Mouse (Mus musculus): ENCODE results near the gene Ccdc28b. TPM values are rescaled to one million over a fixed set of nuclear protein-coding genes. Genes with fewer than 3 reads are reported as not detected.

Ccdc28b gene
- 59.5 and 76.0 TPM in 2 replicates for polyA plus RNA-seq (2012; ENCODE audit: insufficient read depth, insufficient read length, missing spikeins)

DNA sequence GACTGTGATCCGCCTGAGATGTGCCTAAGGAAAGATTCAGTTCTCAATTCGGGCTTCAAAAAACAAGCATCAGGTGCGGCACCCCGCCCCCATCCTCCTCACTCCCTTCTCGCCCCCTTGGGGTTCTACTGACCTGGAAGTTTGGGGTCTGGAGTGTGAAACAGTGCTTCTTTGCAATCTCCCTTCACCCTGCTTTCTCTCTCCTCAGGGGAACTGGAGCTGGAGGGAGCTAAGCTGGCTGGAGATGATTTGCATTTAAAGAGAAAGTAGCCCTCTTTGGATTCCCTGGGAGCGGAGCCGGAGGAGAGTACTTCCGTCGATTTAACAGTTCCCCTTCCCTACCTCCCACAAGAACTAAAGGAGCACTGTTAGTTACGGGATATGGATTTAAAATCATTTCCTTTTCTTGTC, at the start of gene Ccdc28b:
TSS of gene Ccdc28b (minus strand) at position 267 of the 411 bp plus-strand sequence.
- H3K27ac ChIP-seq (replicated peaks; ENCODE audit: low read depth, low read length) = peak within 1 kb of the TSS; percentile 84
- H3K4me1 ChIP-seq (ENCODE audit: control insufficient read depth, insufficient read depth, insufficient read length, low read length) = peaks cover 17% of the 10 kb centered on the region
- peak within 1 kb of the TSS; percentile 98 for H3K4me3 ChIP-seq (ENCODE audit: insufficient read depth, low read depth, low read length)

DNA sequence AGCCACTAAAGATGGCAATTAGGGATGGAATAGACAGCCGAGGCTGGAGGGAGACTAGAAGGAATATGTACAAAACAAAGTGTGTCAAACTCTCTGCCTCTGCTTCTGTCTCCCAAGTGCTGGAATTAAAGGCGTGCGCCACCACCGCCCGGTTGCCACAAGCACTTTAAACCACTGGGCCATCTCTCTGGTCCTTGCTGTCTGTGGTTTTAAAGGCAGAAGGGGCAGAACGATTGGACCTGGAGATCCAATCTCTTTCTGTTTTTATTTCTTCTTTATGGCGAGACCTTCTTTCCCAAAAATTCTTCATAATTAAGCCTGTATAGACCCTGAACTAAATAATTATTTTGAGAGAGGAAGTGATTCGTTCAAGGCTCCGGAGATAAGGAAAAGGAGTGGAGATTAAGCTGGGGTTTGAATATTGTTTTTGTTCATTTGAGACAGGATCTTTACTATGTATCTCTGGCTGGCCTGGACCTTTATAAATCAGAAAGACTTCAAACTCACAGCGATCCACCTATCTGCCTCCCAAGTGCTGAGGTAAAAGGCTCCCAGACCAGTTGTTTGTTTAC, 49.2 kb upstream of the Ccdc28b start:
- H3K4me1 ChIP-seq (ENCODE audit: control insufficient read depth, insufficient read depth, insufficient read length, low read length) = peaks cover 3% of the 10 kb centered on the region; the same call in 1 of the 2 replicates
- H3K27ac ChIP-seq (replicated peaks; ENCODE audit: low read depth, low read length) = peak overlapping the region; percentile 52; the same call in 1 of the 2 replicates
- peak overlapping the region; percentile 97 for H3K4me3 ChIP-seq (ENCODE audit: insufficient read depth, low read depth, low read length)

DNA sequence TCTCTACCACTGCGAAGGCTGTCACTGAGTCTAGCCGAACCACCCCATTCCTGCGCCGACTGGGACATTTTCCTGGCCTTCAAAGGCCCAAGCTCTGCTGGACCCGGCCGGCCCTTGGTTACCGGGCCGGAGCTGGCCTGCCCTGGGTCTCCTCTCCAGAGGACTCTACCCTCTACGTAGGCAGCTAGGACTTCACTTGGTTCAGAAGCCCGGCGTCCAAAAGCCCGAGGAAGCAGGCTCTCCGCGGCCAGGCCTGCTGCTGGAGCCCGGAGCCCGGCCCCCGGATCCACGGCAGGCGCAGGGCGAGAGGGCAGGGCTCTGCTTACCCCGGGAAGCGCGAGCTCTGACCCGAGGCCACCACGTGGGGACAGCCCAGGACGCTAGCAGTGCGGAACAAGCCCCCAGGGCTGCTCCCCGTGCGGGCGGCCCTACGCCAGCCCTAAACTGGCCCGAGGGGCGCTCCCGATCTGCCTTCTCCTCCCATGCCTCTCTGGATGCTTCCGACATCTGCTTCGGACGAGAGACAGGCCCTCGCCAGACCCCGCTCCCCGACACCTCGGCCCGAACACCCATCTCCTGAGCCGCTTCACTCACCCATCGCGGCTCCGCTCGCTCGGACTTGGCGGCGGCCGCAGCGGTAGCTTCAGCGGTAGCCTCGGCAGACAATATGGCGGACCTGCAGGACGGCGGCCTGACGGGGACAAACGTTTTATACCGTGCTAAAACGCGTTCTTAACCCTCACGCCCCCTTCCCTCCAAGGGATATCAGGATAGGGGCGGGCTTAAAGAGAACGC, 48.5 kb upstream of the Ccdc28b start, which contains the start of gene Kpna6:
TSS of gene Kpna6 (minus strand) at position 685 of the 795 bp plus-strand sequence.
- Histone ChIP-seq H3K4me3 (ENCODE audit: insufficient read depth, low read depth, low read length) (peak within 1 kb of the TSS; percentile 97), H3K4me1 (ENCODE audit: control insufficient read depth, insufficient read depth, insufficient read length, low read length) (peaks cover 3% of the 10 kb centered on the region; the same call in 1 of the 2 replicates), H3K27ac (replicated peaks; ENCODE audit: low read depth, low read length) (peak within 1 kb of the TSS; percentile 91)

DNA sequence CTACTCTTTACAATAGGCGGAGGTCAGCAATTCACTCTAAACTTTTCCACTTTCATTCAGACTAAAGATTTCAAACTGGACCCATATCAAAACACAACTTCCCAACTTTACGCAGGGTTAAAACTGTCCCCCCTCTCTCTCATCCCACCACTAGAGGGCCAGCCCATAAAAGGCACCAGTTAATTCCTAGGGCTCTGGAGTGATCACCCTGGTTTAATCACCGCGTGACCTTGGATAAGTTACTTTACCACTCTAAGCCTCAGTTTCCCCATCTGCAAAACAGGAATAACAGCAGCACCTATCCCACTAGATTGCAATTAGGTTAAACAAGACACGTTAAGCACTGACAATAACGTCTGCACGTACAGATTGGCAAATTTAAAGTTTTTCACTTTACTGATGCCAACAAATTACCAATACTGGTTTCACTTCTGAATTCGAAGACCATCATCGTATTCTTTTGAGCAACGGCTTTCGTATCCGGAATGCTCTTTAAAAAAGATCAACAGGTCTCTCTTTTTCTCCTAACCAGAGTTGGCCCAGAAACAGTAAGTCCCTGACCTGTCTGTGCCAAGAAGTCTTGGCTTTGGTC, 47.8 kb upstream of the Ccdc28b start:
- peaks cover 3% of the 10 kb centered on the region; the same call in 1 of the 2 replicates for H3K4me1 ChIP-seq (ENCODE audit: control insufficient read depth, insufficient read depth, insufficient read length, low read length)
- H3K4me3 ChIP-seq (ENCODE audit: insufficient read depth, low read depth, low read length) = peak overlapping the region; percentile 97
- H3K27ac ChIP-seq (replicated peaks; ENCODE audit: low read depth, low read length) = peak overlapping the region; percentile 91

DNA sequence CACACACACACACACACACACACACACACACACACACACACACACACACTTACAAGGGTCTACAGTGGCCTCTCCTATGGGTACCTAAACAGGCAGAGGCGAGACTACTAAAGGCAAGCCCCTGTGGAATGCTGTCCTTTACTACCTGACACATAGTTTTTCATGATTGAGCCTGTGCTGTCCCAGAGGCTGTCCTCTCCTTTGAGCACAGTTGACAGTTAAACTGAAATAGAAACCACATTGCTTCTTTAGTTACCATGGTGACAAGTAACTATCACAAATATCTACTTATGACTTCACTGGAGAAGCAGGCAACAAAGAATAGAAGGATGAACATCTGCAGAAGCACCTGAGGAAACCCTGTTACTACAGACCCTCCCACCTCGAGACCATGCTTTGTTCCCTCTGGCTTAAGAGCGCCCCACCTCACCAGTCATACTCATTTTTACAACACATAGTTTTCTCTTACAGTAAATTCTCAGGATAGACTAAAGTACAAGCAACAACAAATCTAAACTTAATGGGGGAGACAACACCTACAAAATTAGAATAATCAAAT, 38.6 kb upstream of the Ccdc28b start:
- no peak overlapping the region for H3K4me3 ChIP-seq (ENCODE audit: insufficient read depth, low read depth, low read length)
- no peak overlapping the region for H3K27ac ChIP-seq (replicated peaks; ENCODE audit: low read depth, low read length)
- no peaks in the 10 kb centered on the region for H3K4me1 ChIP-seq (ENCODE audit: control insufficient read depth, insufficient read depth, insufficient read length, low read length)

DNA sequence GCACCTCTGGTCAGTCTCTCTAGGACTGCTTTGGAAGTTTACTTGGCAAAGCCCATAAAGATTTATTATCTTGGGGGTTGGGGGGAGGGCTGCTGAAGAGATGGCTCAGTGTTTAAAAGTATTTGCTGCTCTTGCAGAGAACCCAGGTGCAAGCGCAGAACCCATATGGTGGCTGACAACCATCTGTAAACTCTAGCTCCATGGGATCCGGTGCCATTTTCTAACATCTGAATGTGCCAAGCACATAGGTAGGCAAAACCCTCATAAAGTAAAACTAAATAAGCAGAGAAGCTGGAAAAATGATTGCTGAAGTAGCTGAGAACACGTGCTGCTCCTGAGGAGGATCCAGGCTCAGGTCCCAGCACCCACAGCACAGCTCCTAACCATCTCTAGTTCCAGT, 37.8 kb upstream of the Ccdc28b start:
- Histone ChIP-seq H3K4me3 (ENCODE audit: insufficient read depth, low read depth, low read length) (no peak overlapping the region), H3K27ac (replicated peaks; ENCODE audit: low read depth, low read length) (no peak overlapping the region), H3K4me1 (ENCODE audit: control insufficient read depth, insufficient read depth, insufficient read length, low read length) (no peaks in the 10 kb centered on the region)

DNA sequence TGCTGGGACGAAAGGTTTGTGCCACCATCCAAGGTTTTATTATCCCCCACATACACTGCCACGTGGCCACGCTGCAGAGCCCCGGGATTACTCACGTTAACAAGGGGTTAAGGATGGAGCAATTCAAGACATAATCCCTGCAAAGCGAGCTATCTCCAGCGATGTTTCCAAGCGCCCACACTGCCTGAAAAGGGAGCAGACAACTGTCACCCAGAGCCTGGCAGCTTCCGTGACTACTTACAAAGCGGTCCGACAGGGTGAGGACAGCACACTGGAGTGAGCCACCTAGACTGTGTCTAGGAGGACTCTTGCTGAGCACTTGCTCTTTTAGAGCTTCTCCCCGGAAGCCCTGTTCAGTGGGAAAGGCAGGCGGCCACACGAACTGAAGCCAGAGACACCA, 31.0 kb upstream of the Ccdc28b start:
- Histone ChIP-seq H3K4me1 (ENCODE audit: control insufficient read depth, insufficient read depth, insufficient read length, low read length) (no peaks in the 10 kb centered on the region), H3K4me3 (ENCODE audit: insufficient read depth, low read depth, low read length) (no peak overlapping the region), H3K27ac (replicated peaks; ENCODE audit: low read depth, low read length) (no peak overlapping the region)

DNA sequence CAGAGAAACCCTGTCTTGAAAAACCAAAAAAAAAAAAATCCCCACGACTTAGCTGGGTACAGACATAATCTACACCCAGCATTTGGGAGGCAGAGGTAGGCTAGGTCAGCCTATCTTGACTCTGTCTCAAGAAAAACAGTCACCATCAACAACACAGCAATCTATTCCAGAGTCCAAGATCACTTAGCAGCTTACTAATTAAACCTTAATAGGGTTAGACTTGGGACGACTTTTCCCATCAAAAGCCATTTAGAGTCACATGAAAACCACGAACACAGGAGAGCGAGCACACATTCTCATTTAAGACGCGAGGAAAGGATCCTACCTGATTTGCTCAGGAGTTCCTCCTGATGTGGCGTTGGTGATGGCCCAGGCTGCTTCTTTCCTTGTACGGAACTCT, 26.6 kb upstream of the Ccdc28b start:
- H3K27ac ChIP-seq (replicated peaks; ENCODE audit: low read depth, low read length) = no peak overlapping the region
- H3K4me3 ChIP-seq (ENCODE audit: insufficient read depth, low read depth, low read length) = no peak overlapping the region
- H3K4me1 ChIP-seq (ENCODE audit: control insufficient read depth, insufficient read depth, insufficient read length, low read length) = no peaks in the 10 kb centered on the region

DNA sequence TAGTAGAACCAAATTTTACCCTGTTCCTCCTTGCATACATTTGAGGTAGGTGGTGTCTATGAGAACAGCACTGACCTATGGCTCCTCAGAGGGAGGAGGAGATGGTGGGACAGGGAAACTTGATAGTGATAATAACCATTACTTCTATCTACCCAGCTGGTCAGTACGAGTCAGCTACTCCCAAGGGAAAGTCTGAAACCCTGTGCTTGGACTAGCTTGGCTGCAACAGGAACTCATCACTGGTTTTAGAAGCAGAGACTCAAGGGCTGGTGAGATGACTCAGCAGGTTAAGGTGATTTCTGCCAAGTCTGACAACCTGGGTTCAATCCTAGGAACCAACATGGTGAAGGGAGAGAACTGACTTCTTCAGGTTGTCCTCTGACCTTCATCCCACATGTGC, 24.9 kb upstream of the Ccdc28b start:
- Histone ChIP-seq H3K4me1 (ENCODE audit: control insufficient read depth, insufficient read depth, insufficient read length, low read length) (no peaks in the 10 kb centered on the region), H3K4me3 (ENCODE audit: insufficient read depth, low read depth, low read length) (no peak overlapping the region), H3K27ac (replicated peaks; ENCODE audit: low read depth, low read length) (no peak overlapping the region)

DNA sequence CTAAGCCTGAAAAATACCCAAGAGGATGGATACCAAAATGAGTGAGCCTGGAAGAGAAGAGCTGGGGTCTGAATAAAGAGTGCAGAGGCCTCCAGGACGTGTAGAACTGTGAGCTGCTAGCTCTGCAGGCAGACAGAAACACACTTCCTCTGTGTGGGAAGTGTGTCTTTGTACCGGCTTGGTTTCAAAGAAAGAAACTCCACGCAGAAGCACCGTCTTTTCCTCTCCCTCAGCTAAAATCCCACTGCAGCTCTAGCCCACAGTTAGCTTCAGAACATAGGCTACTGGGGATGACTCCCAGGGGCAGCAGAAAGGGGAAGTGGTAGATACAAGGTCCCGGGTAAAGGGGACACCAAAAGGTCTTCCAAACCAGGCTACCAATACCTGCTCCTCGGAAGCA, 21.5 kb upstream of the Ccdc28b start:
- Histone ChIP-seq H3K4me1 (ENCODE audit: control insufficient read depth, insufficient read depth, insufficient read length, low read length) (no peaks in the 10 kb centered on the region), H3K4me3 (ENCODE audit: insufficient read depth, low read depth, low read length) (no peak overlapping the region), H3K27ac (replicated peaks; ENCODE audit: low read depth, low read length) (no peak overlapping the region)

DNA sequence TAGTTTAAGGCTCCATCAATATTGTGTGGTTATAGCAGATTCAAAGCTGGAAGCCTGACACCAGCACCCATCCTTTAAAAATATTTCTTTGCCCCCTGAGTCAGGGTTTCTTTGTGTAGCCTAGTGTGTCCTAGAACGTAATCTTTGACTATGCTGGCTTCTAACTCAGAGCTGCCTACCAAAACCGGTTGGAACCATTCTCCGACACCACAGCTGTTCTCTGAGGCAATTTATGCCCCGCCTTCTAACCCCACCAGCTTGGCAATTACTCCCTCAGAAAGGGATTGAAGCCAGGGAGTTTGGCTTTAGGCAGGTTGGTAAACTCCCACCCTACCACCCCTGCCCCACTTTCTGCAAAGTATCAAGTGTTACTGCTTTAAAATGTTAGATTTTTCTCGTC, 18.0 kb upstream of the Ccdc28b start:
- peaks cover 4% of the 10 kb centered on the region for H3K4me1 ChIP-seq (ENCODE audit: control insufficient read depth, insufficient read depth, insufficient read length, low read length)
- H3K4me3 ChIP-seq (ENCODE audit: insufficient read depth, low read depth, low read length) = no peak overlapping the region
- peak overlapping the region; percentile 43 for H3K27ac ChIP-seq (replicated peaks; ENCODE audit: low read depth, low read length)

DNA sequence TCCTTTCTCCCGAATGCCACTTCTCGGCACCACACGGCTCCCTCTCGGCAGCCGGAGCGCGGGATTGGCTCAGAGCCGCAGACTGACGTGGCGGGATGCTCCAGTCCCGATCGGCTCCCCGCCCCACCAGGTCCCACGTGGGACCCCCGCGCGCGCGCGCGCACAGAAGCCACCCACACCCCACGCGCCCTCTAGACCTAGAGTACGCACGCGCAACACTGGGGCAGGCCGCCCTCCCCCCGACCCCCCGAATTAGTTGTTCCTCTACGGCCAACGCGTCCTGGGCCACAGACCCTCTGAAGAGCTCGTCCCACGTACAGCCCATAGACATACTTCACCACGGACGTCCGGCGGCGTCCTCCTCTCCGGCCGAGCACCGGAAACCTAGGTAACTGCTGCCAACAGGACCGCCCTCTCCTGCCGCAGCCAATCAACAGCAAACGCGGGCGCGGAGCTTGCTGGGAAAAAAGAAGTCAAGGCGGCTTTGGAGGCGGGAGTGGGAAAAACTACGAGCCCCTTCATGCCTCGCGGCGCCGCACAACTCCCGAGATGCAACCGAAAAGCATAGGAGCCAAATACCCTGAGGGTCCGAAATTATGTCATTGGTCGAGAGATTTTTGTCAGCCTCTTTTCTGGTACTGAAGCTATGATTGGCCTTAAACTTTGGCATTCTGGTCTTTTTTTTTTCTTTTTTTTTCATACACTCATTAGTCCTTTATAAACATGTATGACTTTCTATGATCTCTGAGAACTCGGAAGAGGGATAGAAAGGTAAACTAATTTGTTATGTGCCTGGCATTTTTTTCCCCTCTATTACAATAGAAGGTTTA, 17.1 kb upstream of the Ccdc28b start, which contains the start of gene Txlna:
TSS of gene Txlna (minus strand) at position 428 of the 830 bp plus-strand sequence.
- Histone ChIP-seq H3K27ac (replicated peaks; ENCODE audit: low read depth, low read length) (peak within 1 kb of the TSS; percentile 99), H3K4me3 (ENCODE audit: insufficient read depth, low read depth, low read length) (peak within 1 kb of the TSS; percentile 98), H3K4me1 (ENCODE audit: control insufficient read depth, insufficient read depth, insufficient read length, low read length) (peaks cover 4% of the 10 kb centered on the region)

DNA sequence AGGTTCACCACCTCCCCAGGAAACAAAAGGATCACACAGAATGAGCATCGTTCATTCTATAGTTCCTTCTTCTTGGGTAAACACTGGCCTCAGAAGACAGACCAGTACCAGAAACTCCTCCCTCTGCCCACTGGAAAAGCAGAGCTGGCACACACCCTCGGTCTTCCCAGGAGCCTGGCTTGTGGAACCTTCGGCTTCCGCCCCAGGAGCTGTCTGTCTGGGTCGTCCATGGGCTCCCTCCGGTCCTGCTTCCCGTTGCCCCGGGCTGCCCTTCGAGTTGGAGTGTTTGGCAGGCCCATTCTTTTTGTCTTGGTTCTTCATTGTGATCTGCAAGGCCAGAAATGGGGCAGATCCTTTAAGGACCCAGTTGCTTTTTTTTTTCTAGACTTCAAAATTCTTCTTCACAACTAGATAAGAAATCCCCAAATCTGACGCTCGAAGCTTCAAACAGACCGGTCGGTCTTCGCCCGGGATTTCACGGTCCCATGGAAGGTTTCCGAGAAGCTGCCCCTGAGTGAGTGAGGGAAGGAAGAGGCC, 16.4 kb upstream of the Ccdc28b start:
- Histone ChIP-seq H3K4me1 (ENCODE audit: control insufficient read depth, insufficient read depth, insufficient read length, low read length) (peaks cover 4% of the 10 kb centered on the region), H3K4me3 (ENCODE audit: insufficient read depth, low read depth, low read length) (peak overlapping the region; percentile 98), H3K27ac (replicated peaks; ENCODE audit: low read depth, low read length) (peak overlapping the region; percentile 71)

DNA sequence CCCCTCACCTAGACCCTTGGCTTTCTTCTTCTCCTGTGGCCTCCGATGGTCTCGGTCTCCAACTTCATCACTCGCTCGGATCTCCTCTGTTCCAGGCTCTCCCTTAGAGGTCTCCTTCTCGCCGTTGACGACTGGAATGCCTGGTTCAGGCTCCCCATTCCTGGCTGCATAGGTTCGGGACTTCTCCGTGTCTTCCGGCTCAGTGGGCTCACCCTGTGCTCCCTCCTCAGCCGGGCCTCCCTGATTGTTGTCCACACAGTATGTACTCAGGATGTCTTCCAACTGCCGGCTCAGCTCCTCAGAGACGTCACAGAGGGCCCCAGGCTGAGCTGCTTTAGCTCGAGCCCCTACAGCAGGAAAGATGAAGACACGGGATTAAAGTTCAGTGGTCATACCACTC, 15.5 kb upstream of the Ccdc28b start:
- H3K27ac ChIP-seq (replicated peaks; ENCODE audit: low read depth, low read length) = no peak overlapping the region
- H3K4me1 ChIP-seq (ENCODE audit: control insufficient read depth, insufficient read depth, insufficient read length, low read length) = peaks cover 4% of the 10 kb centered on the region
- H3K4me3 ChIP-seq (ENCODE audit: insufficient read depth, low read depth, low read length) = no peak overlapping the region
